Mouse (Mus musculus) T-helper 17 cell (primary cell): ENCODE data around the gene Plxnc1.

Experiments used
- in situ Hi-C, 2 experiments: fragments of 300-600 bp; cut with MboI, MseI; formaldehyde crosslinking; loops; 1 replicate in 1 of 2; 2 replicates in 1 of 2; pipeline ENCODE4 v1.15.1; 2025; ENCODE audit warnings: high pct_unique_total_duplicates in 2 of 2

Gene Plxnc1

GRCm38 (mm10) chr10:94780618-94781262 lies 163.9 kb downstream of the Plxnc1 start:
- in situ Hi-C loops = no loop called here

- in situ Hi-C loops = no loop called here
These were observed 165.3 kb downstream of the Plxnc1 start for GRCm38 (mm10) chr10:94779319-94779718.

GRCm38 (mm10) chr10:94777576-94777975 lies 167.1 kb downstream of the Plxnc1 start:
- in situ Hi-C loops = no loop called here

DNA sequence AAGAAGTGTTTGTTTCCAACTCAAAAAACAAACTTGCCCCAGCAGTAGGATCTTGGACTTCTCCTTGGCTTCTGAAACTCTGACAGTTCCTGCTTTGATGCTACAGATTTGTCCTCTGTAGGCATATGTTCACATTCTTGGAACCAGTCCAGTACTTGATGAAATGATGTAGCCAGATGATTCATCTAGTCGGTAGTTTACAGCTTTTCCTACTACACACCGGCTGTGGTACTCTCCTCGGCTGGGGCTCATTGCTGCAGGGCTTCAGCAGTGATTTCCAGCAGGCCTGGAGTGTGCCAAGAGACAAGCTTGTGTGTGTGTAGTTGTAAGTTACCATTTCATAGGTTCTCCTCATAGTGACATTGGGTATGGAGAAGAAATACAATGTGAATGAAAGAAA lies 173.1 kb downstream of the Plxnc1 start:
- in situ Hi-C loops = no loop called here

DNA sequence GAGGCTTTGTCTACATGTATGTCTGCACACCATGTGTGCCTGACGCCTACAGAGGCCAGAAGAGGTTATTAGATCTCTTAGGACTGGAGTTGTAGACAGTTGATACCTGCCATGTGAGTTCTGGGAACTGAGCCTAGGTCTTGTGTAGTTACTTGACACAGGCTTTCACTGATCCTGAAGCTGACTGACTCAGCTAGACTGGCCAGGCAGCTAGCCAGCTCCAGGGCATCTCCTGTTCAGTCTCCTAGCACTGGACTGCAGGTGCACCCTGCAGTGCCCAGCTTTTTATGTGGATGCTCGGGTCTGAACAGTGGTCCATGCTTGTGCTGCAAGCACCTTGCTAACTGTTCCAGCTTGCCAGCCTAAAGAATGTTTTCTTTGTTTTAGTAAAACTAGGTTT lies 197.6 kb downstream of the Plxnc1 start:
- in situ Hi-C loops = no loop called here

DNA sequence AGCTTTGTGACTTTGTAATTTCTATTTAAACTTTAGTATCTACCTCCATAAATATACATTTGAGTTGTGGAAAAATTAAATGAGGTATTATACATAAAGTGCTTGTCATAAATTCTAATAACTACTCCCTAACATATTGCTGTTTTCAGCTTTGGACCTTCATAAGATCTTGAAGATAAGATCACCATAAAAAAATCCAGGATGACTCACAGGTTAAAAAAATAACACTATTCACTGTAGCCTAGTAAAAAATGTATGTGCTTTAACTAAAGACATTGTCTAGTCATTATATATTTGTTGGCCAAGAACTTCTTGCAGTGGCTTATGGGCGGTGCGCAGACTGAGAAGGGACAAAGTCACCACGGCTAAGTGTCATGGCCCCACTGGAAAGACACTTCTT lies 203.2 kb downstream of the Plxnc1 start:
- in situ Hi-C loops = no loop called here
